Mouse (Mus musculus): Measurements from ENCODE around the gene BC051142. TPM values are rescaled to one million over a fixed set of nuclear protein-coding genes. Genes with fewer than 3 reads are reported as not detected.

Gene BC051142
- polyA plus RNA-seq, 1 experiment from 2014 or later: 1.2 TPM

GRCm38 (mm10) chr17:34427597-34427996 is 29.0 kb downstream of the BC051142 start:
- TF ChIP-seq CTCF (IDR thresholded peaks at IDR 0.05; ENCODE audit: low read depth): no peak
- ATAC-seq (replicated peaks; ENCODE audit: low FRiP score, low read depth) (no peak), DNase-seq (ENCODE audit: low spot score) (no peak)
- H3K4me1 ChIP-seq (replicated peaks; ENCODE audit: insufficient read depth, low read length): no peaks in the 10 kb centered on the region
- no peaks in the 10 kb centered on the region for H3K36me3 ChIP-seq (ENCODE audit: insufficient read depth, low read length)
- H3K27ac ChIP-seq: no peak overlapping the region
- no peak overlapping the region for H3K9ac ChIP-seq (ENCODE audit: low read depth, low read length)
- H3K27me3 ChIP-seq (ENCODE audit: insufficient read depth, low read length): no peaks in the 10 kb centered on the region
- no peaks in the 10 kb centered on the region for H3K9me3 ChIP-seq (replicated peaks; ENCODE audit: low read length)
- no peak overlapping the region for H3K4me3 ChIP-seq (replicated peaks; ENCODE audit: low read depth, low read length)
- no peak overlapping the region for H3K4me2 ChIP-seq (ENCODE audit: low read length)

GRCm38 (mm10) chr17:34437120-34437519 is 38.5 kb downstream of the BC051142 start:
- H3K4me2 ChIP-seq (ENCODE audit: low read length): no peak overlapping the region
- 53% methylated on average over 4 of the region's 4 CpGs for WGBS
- H3K9ac ChIP-seq (ENCODE audit: low read depth, low read length): no peak overlapping the region
- ATAC-seq (replicated peaks; ENCODE audit: low FRiP score, low read depth) (no peak), DNase-seq (ENCODE audit: low spot score) (peak; percentile 9)
- no peaks in the 10 kb centered on the region for H3K36me3 ChIP-seq (ENCODE audit: insufficient read depth, low read length)
- H3K27ac ChIP-seq: no peak overlapping the region
- no peaks in the 10 kb centered on the region for H3K27me3 ChIP-seq (ENCODE audit: insufficient read depth, low read length)
- no peak for TF ChIP-seq CTCF (IDR thresholded peaks at IDR 0.05; ENCODE audit: low read depth)
- no peaks in the 10 kb centered on the region for H3K9me3 ChIP-seq (replicated peaks; ENCODE audit: low read length)
- no peaks in the 10 kb centered on the region for H3K4me1 ChIP-seq (replicated peaks; ENCODE audit: insufficient read depth, low read length)
- H3K4me3 ChIP-seq (replicated peaks; ENCODE audit: low read depth, low read length): no peak overlapping the region

- TF ChIP-seq CTCF (IDR thresholded peaks at IDR 0.05; ENCODE audit: low read depth): no peak
- Histone ChIP-seq H3K27me3 (ENCODE audit: insufficient read depth, low read length) (no peaks in the 10 kb centered on the region), H3K27ac (no peak overlapping the region), H3K36me3 (ENCODE audit: insufficient read depth, low read length) (no peaks in the 10 kb centered on the region), H3K9ac (ENCODE audit: low read depth, low read length) (no peak overlapping the region), H3K4me3 (replicated peaks; ENCODE audit: low read depth, low read length) (no peak overlapping the region), H3K4me1 (replicated peaks; ENCODE audit: insufficient read depth, low read length) (no peaks in the 10 kb centered on the region), H3K9me3 (replicated peaks; ENCODE audit: low read length) (no peaks in the 10 kb centered on the region), H3K4me2 (ENCODE audit: low read length) (no peak overlapping the region)
- DNase-seq (ENCODE audit: low spot score) (peak; percentile 15), ATAC-seq (replicated peaks; ENCODE audit: low FRiP score, low read depth) (no peak)
- 28% methylated on average over 7 of the region's 7 CpGs for WGBS
These were observed 39.0 kb downstream of the BC051142 start for GRCm38 (mm10) chr17:34437606-34438005.

- Histone ChIP-seq H3K27ac (no peak overlapping the region), H3K4me1 (replicated peaks; ENCODE audit: insufficient read depth, low read length) (no peaks in the 10 kb centered on the region), H3K4me3 (replicated peaks; ENCODE audit: low read depth, low read length) (no peak overlapping the region), H3K4me2 (ENCODE audit: low read length) (no peak overlapping the region), H3K9me3 (replicated peaks; ENCODE audit: low read length) (no peaks in the 10 kb centered on the region), H3K27me3 (ENCODE audit: insufficient read depth, low read length) (no peaks in the 10 kb centered on the region), H3K36me3 (ENCODE audit: insufficient read depth, low read length) (no peaks in the 10 kb centered on the region), H3K9ac (ENCODE audit: low read depth, low read length) (no peak overlapping the region)
- ATAC-seq (replicated peaks; ENCODE audit: low FRiP score, low read depth) (no peak), DNase-seq (ENCODE audit: low spot score) (no peak)
- no peak for TF ChIP-seq CTCF (IDR thresholded peaks at IDR 0.05; ENCODE audit: low read depth)
- 38% methylated on average over 1 of the region's 1 CpGs for WGBS
These were observed 40.0 kb downstream of the BC051142 start for GRCm38 (mm10) chr17:34438588-34438987.

- H3K27me3 ChIP-seq (ENCODE audit: insufficient read depth, low read length): no peaks in the 10 kb centered on the region
- ATAC-seq (replicated peaks; ENCODE audit: low FRiP score, low read depth) (no peak), DNase-seq (ENCODE audit: low spot score) (peak; percentile 84)
- no peaks in the 10 kb centered on the region for H3K4me1 ChIP-seq (replicated peaks; ENCODE audit: insufficient read depth, low read length)
- TF ChIP-seq CTCF (IDR thresholded peaks at IDR 0.05; ENCODE audit: low read depth): peak; percentile 78
- no peaks in the 10 kb centered on the region for H3K9me3 ChIP-seq (replicated peaks; ENCODE audit: low read length)
- no peaks in the 10 kb centered on the region for H3K36me3 ChIP-seq (ENCODE audit: insufficient read depth, low read length)
- 47% methylated on average over 3 of the region's 3 CpGs for WGBS
- H3K4me2 ChIP-seq (ENCODE audit: low read length): no peak overlapping the region
- H3K27ac ChIP-seq: no peak overlapping the region
- no peak overlapping the region for H3K4me3 ChIP-seq (replicated peaks; ENCODE audit: low read depth, low read length)
- no peak overlapping the region for H3K9ac ChIP-seq (ENCODE audit: low read depth, low read length)
These were observed 41.2 kb downstream of the BC051142 start for GRCm38 (mm10) chr17:34439795-34440194.

- whole genome bisulfite sequencing: 93% methylated on average over 7 of the region's 7 CpGs
- Histone ChIP-seq H3K9ac (ENCODE audit: low read depth, low read length) (no peak overlapping the region), H3K4me3 (replicated peaks; ENCODE audit: low read depth, low read length) (no peak overlapping the region), H3K27ac (no peak overlapping the region), H3K9me3 (replicated peaks; ENCODE audit: low read length) (no peaks in the 10 kb centered on the region), H3K4me1 (replicated peaks; ENCODE audit: insufficient read depth, low read length) (no peaks in the 10 kb centered on the region), H3K36me3 (ENCODE audit: insufficient read depth, low read length) (no peaks in the 10 kb centered on the region), H3K27me3 (ENCODE audit: insufficient read depth, low read length) (no peaks in the 10 kb centered on the region), H3K4me2 (ENCODE audit: low read length) (no peak overlapping the region)
- no peak for DNase-seq (ENCODE audit: low spot score)
- no peak for ATAC-seq (replicated peaks; ENCODE audit: low FRiP score, low read depth)
- TF ChIP-seq CTCF (IDR thresholded peaks at IDR 0.05; ENCODE audit: low read depth): no peak
These were observed 43.4 kb downstream of the BC051142 start for GRCm38 (mm10) chr17:34441990-34442389.

GRCm38 (mm10) chr17:34448473-34449041 is 49.9 kb downstream of the BC051142 start:
- no peaks in the 10 kb centered on the region for H3K4me1 ChIP-seq (replicated peaks; ENCODE audit: insufficient read depth, low read length)
- TF ChIP-seq CTCF (IDR thresholded peaks at IDR 0.05; ENCODE audit: low read depth): no peak
- no peak overlapping the region for H3K4me2 ChIP-seq (ENCODE audit: low read length)
- no peak overlapping the region for H3K4me3 ChIP-seq (replicated peaks; ENCODE audit: low read depth, low read length)
- no peak for ATAC-seq (replicated peaks; ENCODE audit: low FRiP score, low read depth)
- H3K9ac ChIP-seq (ENCODE audit: low read depth, low read length): no peak overlapping the region
- H3K27me3 ChIP-seq (ENCODE audit: insufficient read depth, low read length): no peaks in the 10 kb centered on the region
- H3K36me3 ChIP-seq (ENCODE audit: insufficient read depth, low read length): no peaks in the 10 kb centered on the region
- no peaks in the 10 kb centered on the region for H3K9me3 ChIP-seq (replicated peaks; ENCODE audit: low read length)
- no peak for DNase-seq (ENCODE audit: low spot score)
- WGBS: 43% methylated on average over 6 of the region's 6 CpGs
- no peak overlapping the region for H3K27ac ChIP-seq

Data from kidney, postnatal 0 days (tissue).